Mouse (Mus musculus) bone marrow macrophage, adult 2 months (primary cell): Measurements from ENCODE around the gene Mrpl32. TPM values are rescaled to one million over a fixed set of nuclear protein-coding genes. Genes with fewer than 3 reads are reported as not detected.
A peak's percentile ranks its signal among the peaks of the same experiment; 100 is the strongest.

ENCODE experiments used
- H3K27ac ChIP-seq: 2 replicates; pipeline ENCODE4 v1.5.1; 2012; ENCODE audit warnings: low read depth, low read length; ENCODE audit not compliant: insufficient read depth
- H3K4me1 ChIP-seq: 2 replicates; pipeline ENCODE4 v1.6.1; 2012; ENCODE audit warnings: low read length; ENCODE audit not compliant: control insufficient read depth, insufficient read depth
- H3K4me3 ChIP-seq: 2 replicates; pipeline ENCODE4 v1.5.1; 2012; ENCODE audit warnings: mild to moderate bottlenecking, low read length, moderate library complexity; ENCODE audit not compliant: insufficient read depth
- CTCF ChIP-seq: IDR thresholded peaks from 2 replicates; pipeline ENCODE4 v1.5.1; 2012; ENCODE audit warnings: low read depth, mild to moderate bottlenecking, low read length, moderate library complexity
- POLR2A ChIP-seq: IDR thresholded peaks from 2 replicates; pipeline ENCODE4 v1.6.1; 2012; ENCODE audit warnings: mild to moderate bottlenecking, low read depth, low read length, borderline replicate concordance
- polyA plus RNA-seq: library from polyadenylated mRNA; stranded (reverse); fragments of >200 nt; gene quantifications from 2 replicates; pipeline ENCODE4 v1.2.4, GENCODE M21; 2012; ENCODE audit not compliant: missing spikeins, insufficient read depth, insufficient read length

Gene Mrpl32
- 55.6 and 68.4 TPM in 2 replicates for polyA plus RNA-seq

DNA sequence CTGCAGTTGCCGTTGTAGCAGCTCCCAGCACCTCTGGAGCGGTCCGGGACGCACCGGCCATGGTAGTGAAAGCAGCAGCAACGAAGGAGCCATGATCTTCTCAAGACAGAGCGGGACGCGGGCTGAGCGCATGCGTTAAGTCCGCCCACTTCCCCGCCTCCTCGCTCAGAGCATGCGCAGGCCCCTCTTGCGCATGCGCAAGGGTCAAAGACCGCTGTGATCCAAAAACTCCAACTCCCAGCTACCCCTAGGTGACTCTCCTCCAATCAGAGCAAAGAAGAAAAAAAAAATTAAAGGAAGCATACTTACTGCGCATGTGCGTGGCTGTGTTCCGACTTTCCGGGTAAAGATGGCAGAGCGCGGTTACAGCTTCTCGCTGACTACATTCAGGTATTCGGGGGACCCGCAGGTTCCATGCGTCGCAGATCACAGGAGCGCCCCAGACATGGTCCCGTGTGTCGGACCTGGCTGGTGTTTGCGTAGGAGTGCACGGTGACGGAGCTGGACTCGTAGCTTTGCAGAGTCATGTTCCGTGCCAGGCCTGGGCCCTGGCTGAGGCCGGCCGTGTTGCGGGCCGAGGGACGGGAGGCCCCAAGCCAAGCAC, at the start of gene Mrpl32, which contains the start of gene Psma2:
Gene Mrpl32 (minus strand): TSS at position 240 of the 604 bp plus-strand sequence.
Gene Psma2 (plus strand): TSS at position 315 of the 604 bp plus-strand sequence.
- Histone ChIP-seq H3K4me1 (peaks cover 4% of the 10 kb centered on the region; the same call in 1 of the 2 replicates), H3K4me3 (peak within 1 kb of the TSS; percentile 100), H3K27ac (peak within 1 kb of the TSS; percentile 67)
- TF ChIP-seq CTCF (no peak), POLR2A (no peak)

DNA sequence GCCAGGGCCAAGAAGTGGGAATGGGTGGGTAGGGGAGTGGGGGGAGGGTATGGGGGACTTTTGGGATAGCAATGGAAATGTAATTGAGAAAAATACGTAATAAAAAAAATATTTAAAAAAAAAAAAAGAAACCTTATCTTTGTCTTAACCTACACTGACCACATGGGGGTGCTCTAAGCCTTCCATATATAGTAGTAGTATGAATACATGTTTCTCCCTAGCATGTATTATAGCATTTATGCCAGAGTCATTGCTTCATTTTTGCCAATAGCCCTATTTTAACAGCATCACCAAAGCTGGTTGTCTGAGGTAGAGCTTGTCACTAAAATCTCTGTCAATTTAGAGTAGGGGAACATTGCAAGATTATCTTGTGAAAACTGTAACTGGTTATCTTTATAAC, 36.3 kb upstream of the Mrpl32 start:
- no peak overlapping the region for H3K4me3 ChIP-seq
- no peak for TF ChIP-seq CTCF
- TF ChIP-seq POLR2A: no peak
- no peak overlapping the region for H3K27ac ChIP-seq
- no peaks in the 10 kb centered on the region for H3K4me1 ChIP-seq

- Histone ChIP-seq H3K27ac (no peak overlapping the region), H3K4me3 (no peak overlapping the region), H3K4me1 (peaks cover 8% of the 10 kb centered on the region)
- TF ChIP-seq CTCF (no peak), POLR2A (no peak)
Observed at GRCm38 (mm10) chr13:14639998-14640397, 27.0 kb upstream of the Mrpl32 start.

- TF ChIP-seq POLR2A (no peak), CTCF (no peak)
- H3K27ac ChIP-seq: peak within 1 kb of the TSS; percentile 35
- peak within 1 kb of the TSS; percentile 94 for H3K4me3 ChIP-seq
- H3K4me1 ChIP-seq: peaks cover 13% of the 10 kb centered on the region; the same call in 1 of the 2 replicates
Observed at GRCm38 (mm10) chr13:14629726-14630641, 17.0 kb upstream of the Mrpl32 start, which contains the start of gene AW209491. Gene AW209491 (plus strand): TSS chr13:14630154.

DNA sequence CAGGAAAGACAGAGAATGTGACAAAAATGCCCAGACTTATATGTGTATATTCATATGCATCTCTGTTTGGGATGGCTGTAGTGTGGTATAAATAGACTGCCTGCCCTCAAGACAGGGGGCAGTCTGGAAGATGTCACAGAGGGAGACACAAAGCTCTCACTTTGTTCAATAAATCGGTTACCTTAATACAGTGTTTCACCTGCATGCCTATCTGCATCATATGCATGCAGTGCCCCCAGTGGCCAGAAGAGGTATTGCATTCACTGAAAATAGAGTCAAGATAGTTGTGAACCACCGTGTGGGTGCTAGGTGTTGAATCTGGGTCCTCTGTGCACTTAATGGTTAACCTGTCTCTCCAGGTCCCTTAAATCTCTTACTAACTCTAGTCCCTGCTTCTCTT, 5.8 kb upstream of the Mrpl32 start:
- Histone ChIP-seq H3K27ac (no peak overlapping the region), H3K4me3 (no peak overlapping the region), H3K4me1 (no peaks in the 10 kb centered on the region)
- TF ChIP-seq CTCF (no peak), POLR2A (no peak)

GRCm38 (mm10) chr13:14613553-14613952, 588 bp upstream of the Mrpl32 start:
- peak overlapping the region; percentile 99 for H3K4me3 ChIP-seq
- H3K4me1 ChIP-seq: peaks cover 4% of the 10 kb centered on the region; the same call in 1 of the 2 replicates
- no peak for TF ChIP-seq POLR2A
- no peak for TF ChIP-seq CTCF
- H3K27ac ChIP-seq: peak overlapping the region; percentile 67

GRCm38 (mm10) chr13:14612463-14612862, 502 bp downstream of the Mrpl32 start:
- Histone ChIP-seq H3K27ac (peak overlapping the region; percentile 64), H3K4me1 (peaks cover 4% of the 10 kb centered on the region; the same call in 1 of the 2 replicates), H3K4me3 (peak overlapping the region; percentile 100)
- no peak for TF ChIP-seq POLR2A

- TF ChIP-seq CTCF (no peak), POLR2A (no peak)
Observed at GRCm38 (mm10) chr13:14607616-14608015, 5.3 kb downstream of the Mrpl32 start.

GRCm38 (mm10) chr13:14602744-14603143, 10.2 kb downstream of the Mrpl32 start:
- Histone ChIP-seq H3K4me3 (no peak overlapping the region), H3K27ac (no peak overlapping the region), H3K4me1 (no peaks in the 10 kb centered on the region)
- TF ChIP-seq CTCF (no peak), POLR2A (no peak)

More at GRCm38 (mm10) chr13:14607616-14608015, 5.3 kb downstream of the Mrpl32 start:
- Histone ChIP-seq H3K4me3 (no peak overlapping the region), H3K4me1 (peaks cover 4% of the 10 kb centered on the region; the same call in 1 of the 2 replicates), H3K27ac (no peak overlapping the region)
